ENCODE assay signal across 8 mouse cellular contexts in the genomic region with DNA sequence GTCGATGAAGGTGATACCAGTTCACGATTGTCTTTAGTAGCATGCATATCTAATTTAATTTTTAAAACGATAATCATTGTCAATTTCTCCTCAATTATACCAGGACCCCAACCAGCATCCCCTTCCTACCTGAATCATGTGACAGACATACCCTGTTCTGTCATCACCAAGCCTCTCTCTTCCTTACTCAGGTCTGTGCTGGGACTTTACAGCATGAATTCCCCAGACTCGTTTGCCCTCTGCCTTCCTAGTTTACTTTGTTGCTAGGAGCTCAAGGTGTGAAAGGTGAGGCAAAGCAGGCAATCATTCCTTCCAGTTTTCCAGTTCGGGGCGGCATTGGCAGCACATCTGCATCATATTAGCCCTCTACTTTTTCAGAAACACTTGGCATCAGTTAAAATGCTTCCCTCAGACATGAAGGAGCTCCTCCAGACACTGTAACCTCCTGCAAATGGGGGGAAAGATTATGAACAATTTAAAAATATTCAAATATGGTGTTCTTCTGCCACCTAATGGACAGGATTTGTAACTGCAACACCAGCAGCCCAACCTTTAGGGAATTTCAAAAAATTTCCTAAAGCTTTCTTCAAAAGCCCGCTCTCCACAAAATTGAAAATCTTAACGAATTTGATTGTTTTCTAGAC. TPM values are rescaled to one million over a fixed set of nuclear protein-coding genes. Genes with fewer than 3 reads are reported as not detected.
DNase-seq lines count a peak whose midpoint lies in the region; ATAC-seq and TF ChIP-seq lines count a peak whose summit lies in the region.

No protein-coding gene starts in this region.

- H3K4me2 ChIP-seq in kidney, embryonic 16.5 days (replicated peaks; ENCODE audit: low read depth, low read length): no peak overlapping the region

- TF ChIP-seq CTCF in G1E (IDR thresholded peaks at IDR 0.05; ENCODE audit: low read depth, low read length): peak; percentile 33; the same call in 1 of the 2 replicates

- H3K9me3 ChIP-seq in kidney, embryonic 16.5 days (ENCODE audit: low read length): no peaks in the 10 kb centered on the region
- no peaks in the 10 kb centered on the region for H3K9me3 ChIP-seq in G1E (replicated peaks)
- H3K9me3 ChIP-seq in limb, embryonic 10.5 days (replicated peaks): no peaks in the 10 kb centered on the region

- 46% methylated on average over 8 of the region's 8 CpGs for WGBS in kidney, embryonic 16.5 days
- 49% methylated on average over 8 of the region's 8 CpGs for WGBS in limb, embryonic 10.5 days

- H3K27ac ChIP-seq in kidney, embryonic 16.5 days (ENCODE audit: low read length): no peak overlapping the region
- H3K27ac ChIP-seq in limb, embryonic 10.5 days: no peak overlapping the region

- H3K4me3 ChIP-seq in kidney, embryonic 16.5 days (ENCODE audit: low read length): no peak overlapping the region
- no peak overlapping the region for H3K4me3 ChIP-seq in G1E (ENCODE audit: low read depth, low read length)
- no peak overlapping the region for H3K4me3 ChIP-seq in limb, embryonic 10.5 days

- no peaks in the 10 kb centered on the region for H3K36me3 ChIP-seq in kidney, embryonic 16.5 days (ENCODE audit: insufficient read depth, low read length)
- no peaks in the 10 kb centered on the region for H3K36me3 ChIP-seq in G1E (replicated peaks)
- H3K36me3 ChIP-seq in limb, embryonic 10.5 days: no peaks in the 10 kb centered on the region

- no peaks in the 10 kb centered on the region for H3K27me3 ChIP-seq in kidney, embryonic 16.5 days (ENCODE audit: insufficient read depth, low read length)
- no peaks in the 10 kb centered on the region for H3K27me3 ChIP-seq in G1E (ENCODE audit: insufficient read depth, low read length)
- no peaks in the 10 kb centered on the region for H3K27me3 ChIP-seq in limb, embryonic 10.5 days (ENCODE audit: low read depth, poor library complexity, severe bottlenecking)

- no peak for ATAC-seq in kidney, embryonic 16.5 days (ENCODE audit: low FRiP score, low TSS enrichment)
- ATAC-seq in G1E (ENCODE audit: extremely low read depth, insufficient number of reproducible peaks, low FRiP score, poor library complexity, severe bottlenecking): no peak
- peak; percentile 72; the same call in 1 of the 2 replicates for ATAC-seq in neutrophil, adult 5-6 weeks (ENCODE audit: extremely low read depth, insufficient number of reproducible peaks, low FRiP score, poor library complexity, severe bottlenecking)

- H3K9ac ChIP-seq in kidney, embryonic 16.5 days (replicated peaks; ENCODE audit: low read length): no peak overlapping the region

- H3K4me1 ChIP-seq in kidney, embryonic 16.5 days (ENCODE audit: insufficient read depth, low read length): no peaks in the 10 kb centered on the region
- H3K4me1 ChIP-seq in G1E (ENCODE audit: insufficient read depth, low read depth, low read length): no peaks in the 10 kb centered on the region
- peaks cover 2% of the 10 kb centered on the region; the same call in 1 of the 2 replicates for H3K4me1 ChIP-seq in limb, embryonic 10.5 days

- DNase-seq in kidney, postnatal 4 days: peak; percentile 2 to 3
- no peak for DNase-seq in G1E (ENCODE audit: low spot score)
- DNase-seq in embryo, embryonic 9.5 days (ENCODE audit: extremely low spot score): peak; percentile 18
- DNase-seq in limb, embryonic 10.5 days (ENCODE audit: low spot score): peak; percentile 51
- DNase-seq in natural killer cell, adult 2 months (ENCODE audit: low spot score in 2 of 2): no peak
- no peak for DNase-seq in ovary, postnatal 36 days (ENCODE audit: low spot score)

RNA-seq across cellular contexts. Expression of gene Steap4, which starts 36.3 kb away (rescaled TPM):
- 4.0 and 4.8 TPM in 2 replicates for polyA plus RNA-seq in kidney, embryonic 16.5 days (2015; fragmentation: Nextera tagmentation; extraction: Ambion mirVana)
- total RNA-seq in G1E (2014; fragmentation: Nextera tagmentation) (not detected in 2 replicates), G1E (2017) (0.12 TPM in 1 of 2 replicates, not detected in the other)
- polyA plus RNA-seq in G1E (2012): not detected in 2 replicates
- 0.51 TPM in 1 of 2 replicates, not detected in the other for polyA plus RNA-seq in limb, embryonic 10.5 days (2016; fragmentation: Nextera tagmentation; extraction: Ambion mirVana)
- total RNA-seq in neutrophil, adult 5-6 weeks (2017): 119 and 123 TPM in 2 replicates

RNA-seq across cellular contexts. Expression of gene Sri, which starts 49.4 kb away (rescaled TPM):
- 351 and 360 TPM in 2 replicates for polyA plus RNA-seq in kidney, embryonic 16.5 days (2015; fragmentation: Nextera tagmentation; extraction: Ambion mirVana)
- 247 and 248 TPM in 2 replicates for total RNA-seq in G1E (2014; fragmentation: Nextera tagmentation)
- 152 and 157 TPM in 2 replicates for total RNA-seq in G1E (2017)
- polyA plus RNA-seq in G1E (2012): 264 and 318 TPM in 2 replicates
- 176 and 206 TPM in 2 replicates for polyA plus RNA-seq in limb, embryonic 10.5 days (2016; fragmentation: Nextera tagmentation; extraction: Ambion mirVana)
- total RNA-seq in neutrophil, adult 5-6 weeks (2017): 173 and 186 TPM in 2 replicates

Comparison
In these comparisons a context has a peak if more than half of its experiments do, and no peak if none do; other contexts are left out.
1. DNase-seq: peak in kidney, postnatal 4 days (2 of 2), embryo, embryonic 9.5 days (single experiment) and limb, embryonic 10.5 days (single experiment); none in G1E (single experiment), natural killer cell, adult 2 months (0 of 2) and ovary, postnatal 36 days (single experiment).